Mouse (Mus musculus) myocyte (in vitro differentiated cells): ENCODE data around the gene Plekhm3.

Experiments used
- MAX ChIP-seq: IDR thresholded peaks from one replicate; pipeline ENCODE4 v1.6.1; 2011; ENCODE audit warnings: low read depth, mild to moderate bottlenecking, control low read depth
- MYOD1 ChIP-seq, 3 experiments: IDR thresholded peaks; one replicate each; pipeline ENCODE4 v1.6.1; 2011; ENCODE audit warnings: control low read depth in 2 of 3, low read depth in 2 of 3, mild to moderate bottlenecking in 2 of 3, moderate library complexity in 1 of 3; ENCODE audit not compliant: insufficient read length in 2 of 3, control insufficient read depth in 1 of 3
- MYOG ChIP-seq, 3 experiments: IDR thresholded peaks; one replicate each; pipeline ENCODE4 v1.6.1; 2011; ENCODE audit warnings: control low read depth in 2 of 3, low read depth in 2 of 3, mild to moderate bottlenecking in 2 of 3; ENCODE audit not compliant: insufficient read length in 2 of 3, control insufficient read depth in 1 of 3, insufficient read depth in 1 of 3
- POLR2A ChIP-seq: IDR thresholded peaks from one replicate; pipeline ENCODE4 v1.6.1; 2011; ENCODE audit warnings: low read depth, mild to moderate bottlenecking, control low read depth, moderate library complexity; ENCODE audit not compliant: insufficient read length
- SRF ChIP-seq: IDR thresholded peaks from one replicate; pipeline ENCODE4 v1.6.1; 2011; ENCODE audit warnings: low read depth; ENCODE audit not compliant: control insufficient read depth, insufficient read length
- TCF12 ChIP-seq: IDR thresholded peaks from one replicate; pipeline ENCODE4 v1.6.1; 2011; ENCODE audit warnings: mild to moderate bottlenecking, control low read depth; ENCODE audit not compliant: poor library complexity, insufficient read depth, severe bottlenecking
- USF1 ChIP-seq: IDR thresholded peaks from one replicate; pipeline ENCODE4 v1.6.1; 2011; ENCODE audit warnings: low read depth, mild to moderate bottlenecking, control low read depth, moderate library complexity

DNA sequence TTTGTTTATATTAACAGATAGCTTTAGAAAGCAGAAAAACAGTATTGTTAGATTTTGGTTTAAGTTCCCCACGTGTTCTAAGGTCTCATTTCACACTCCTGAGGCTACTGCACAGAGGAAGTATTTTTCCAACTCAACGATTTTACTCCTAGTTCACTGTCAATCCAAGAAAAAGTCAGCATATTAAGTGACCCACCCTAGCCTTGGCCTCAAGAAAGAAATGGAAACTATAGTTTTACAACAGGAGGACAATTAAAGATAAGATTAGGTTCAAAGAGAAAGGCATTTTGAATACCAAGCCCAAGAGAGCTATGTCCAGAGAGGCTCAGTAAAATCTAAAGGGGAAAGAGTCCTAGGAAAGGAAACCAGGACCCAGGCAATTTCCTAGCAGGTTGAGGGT is 125.1 kb downstream of the Plekhm3 start:
- TF ChIP-seq MYOD1 (IDR thresholded peaks at IDR 0.05; ENCODE audit: control insufficient read depth in 1 of 3, insufficient read length in 2 of 3, low read depth in 2 of 3) = no peak
- no peak for TF ChIP-seq POLR2A
- no peak for TF ChIP-seq TCF12
- TF ChIP-seq USF1 = no peak
- no peak for TF ChIP-seq MAX
- TF ChIP-seq MYOG (IDR thresholded peaks at IDR 0.05; ENCODE audit: control insufficient read depth in 1 of 3, insufficient read depth in 1 of 3, insufficient read length in 2 of 3, low read depth in 2 of 3) = no peak
- TF ChIP-seq SRF = no peak
